Mouse (Mus musculus) MEL (cell line): Measurements from ENCODE around the gene Il12rb1. TPM values are rescaled to one million over a fixed set of nuclear protein-coding genes. Genes with fewer than 3 reads are reported as not detected.

Experiments
- DNase-seq: peaks from one replicate; pipeline ENCODE4 v3.0.0; 2011; ENCODE audit warnings: low read depth, low spot score
- H3K27ac ChIP-seq: 2 replicates; pipeline ENCODE4 v1.5.1; 2012; ENCODE audit warnings: low read depth, mild to moderate bottlenecking, control low read depth, low read length, moderate library complexity; ENCODE audit not compliant: control insufficient read depth
- H3K27me3 ChIP-seq, 2 experiments: fragments of 150-350 bp in 1 of 2; sonication (generic) in 1 of 2; 2 replicates each; pipeline ENCODE4 v1.6.1; 2012; ENCODE audit warnings: low read length in 2 of 2, mild to moderate bottlenecking in 2 of 2, improper control_type of control experiment in 1 of 2, moderate library complexity in 1 of 2; ENCODE audit not compliant: insufficient read depth in 2 of 2, control insufficient read depth in 1 of 2
- H3K36me3 ChIP-seq, 2 experiments: 2 replicates each; pipeline ENCODE4 v1.6.1; 2012 to 2014; ENCODE audit warnings: low read length in 2 of 2, improper control_type of control experiment in 1 of 2, inconsistent platforms in 1 of 2, mild to moderate bottlenecking in 1 of 2; ENCODE audit not compliant: insufficient read depth in 2 of 2, control insufficient read depth in 1 of 2
- H3K4me1 ChIP-seq, 2 experiments: fragments of 150-350 bp in 1 of 2; sonication (generic) in 1 of 2; 2 replicates each; pipeline ENCODE4 v1.6.1; 2012; ENCODE audit warnings: low read length in 2 of 2, improper control_type of control experiment in 1 of 2, mild to moderate bottlenecking in 1 of 2; ENCODE audit not compliant: insufficient read depth in 2 of 2, control insufficient read depth in 1 of 2
- H3K4me3 ChIP-seq, 2 experiments: fragments of 150-350 bp in 1 of 2; sonication (generic) in 1 of 2; 2 replicates each; pipeline ENCODE4 v1.5.1; 2012; ENCODE audit warnings: low read depth in 2 of 2, low read length in 2 of 2, mild to moderate bottlenecking in 2 of 2, moderate library complexity in 2 of 2, control low read depth in 1 of 2, improper control_type of control experiment in 1 of 2; ENCODE audit not compliant: control insufficient read depth in 1 of 2, insufficient read depth in 1 of 2
- H3K79me2 ChIP-seq: 2 replicates; pipeline ENCODE4 v1.6.1; 2012; ENCODE audit warnings: mild to moderate bottlenecking, low read length, moderate library complexity; ENCODE audit not compliant: control insufficient read depth, poor library complexity, insufficient read depth
- H3K9ac ChIP-seq: 2 replicates; pipeline ENCODE4 v1.6.1; 2012; ENCODE audit warnings: low read depth, mild to moderate bottlenecking, control low read depth, low read length, moderate library complexity; ENCODE audit not compliant: control insufficient read depth, poor library complexity, severe bottlenecking
- H3K9me3 ChIP-seq: fragments of 150-350 bp; sonication (generic); replicated peaks from 2 replicates; pipeline ENCODE4 v1.6.1; 2012; ENCODE audit warnings: mild to moderate bottlenecking, low read length, improper control_type of control experiment, moderate library complexity; ENCODE audit not compliant: insufficient read depth
- CHD1 ChIP-seq: IDR thresholded peaks from 2 replicates; pipeline ENCODE4 v1.6.1; 2012; ENCODE audit warnings: low read depth, mild to moderate bottlenecking, inconsistent platforms, low read length, improper control_type of control experiment
- CHD2 ChIP-seq: IDR thresholded peaks from 2 replicates; pipeline ENCODE4 v1.6.1; 2011; ENCODE audit warnings: low read length, improper control_type of control experiment
- CTCF ChIP-seq, 3 experiments: IDR thresholded peaks in 2 of 3; conservative IDR thresholded peaks in 1 of 3; 2 replicates each; pipeline ENCODE4 v1.5.1; 2011 to 2012; ENCODE audit warnings: low read length in 3 of 3, low read depth in 2 of 3, mild to moderate bottlenecking in 2 of 3, improper control_type of control experiment in 1 of 3, inconsistent platforms in 1 of 3, mixed read lengths in 1 of 3, moderate library complexity in 1 of 3; ENCODE audit not compliant: control insufficient read depth in 1 of 3, insufficient read depth in 1 of 3, poor library complexity in 1 of 3, severe bottlenecking in 1 of 3
- E2F4 ChIP-seq: IDR thresholded peaks from 2 replicates; pipeline ENCODE4 v1.6.1; 2011; ENCODE audit warnings: low read depth, low read length, improper control_type of control experiment, borderline replicate concordance
- ELF1 ChIP-seq: IDR thresholded peaks from 2 replicates; pipeline ENCODE4 v1.6.1; 2014; ENCODE audit warnings: low read depth, mild to moderate bottlenecking, inconsistent platforms, low read length, improper control_type of control experiment, moderate library complexity
- EP300 ChIP-seq, 2 experiments: IDR thresholded peaks; 2 replicates each; pipeline ENCODE4 v1.6.1; 2011; ENCODE audit warnings: improper control_type of control experiment in 2 of 2, low read length in 2 of 2, low read depth in 1 of 2, mild to moderate bottlenecking in 1 of 2
- ETS1 ChIP-seq: IDR thresholded peaks from 2 replicates; pipeline ENCODE4 v1.6.1; 2012; ENCODE audit warnings: low read depth, mild to moderate bottlenecking, inconsistent platforms, low read length, improper control_type of control experiment, moderate library complexity
- GABPA ChIP-seq: IDR thresholded peaks from 2 replicates; pipeline ENCODE4 v1.6.1; 2012; ENCODE audit warnings: low read depth, mild to moderate bottlenecking, inconsistent platforms, low read length, improper control_type of control experiment, moderate library complexity
- MAFK ChIP-seq: IDR thresholded peaks from 2 replicates; pipeline ENCODE4 v1.6.1; 2011; ENCODE audit warnings: low read depth, mild to moderate bottlenecking, low read length, improper control_type of control experiment, borderline replicate concordance
- MAX ChIP-seq: IDR thresholded peaks from 2 replicates; pipeline ENCODE4 v1.6.1; 2011; ENCODE audit warnings: low read length, improper control_type of control experiment
- MAZ ChIP-seq: IDR thresholded peaks from 2 replicates; pipeline ENCODE4 v1.6.1; 2012; ENCODE audit warnings: low read depth, mild to moderate bottlenecking, inconsistent platforms, low read length, improper control_type of control experiment
- MEF2A ChIP-seq: IDR thresholded peaks from 2 replicates; pipeline ENCODE4 v1.6.1; 2014; ENCODE audit warnings: low read depth, mild to moderate bottlenecking, inconsistent platforms, low read length, improper control_type of control experiment; ENCODE audit not compliant: poor library complexity, insufficient replicate concordance, severe bottlenecking; ENCODE audit errors: extremely low read depth
- MXI1 ChIP-seq: IDR thresholded peaks from 2 replicates; pipeline ENCODE4 v1.6.1; 2011; ENCODE audit warnings: mild to moderate bottlenecking, low read depth, low read length, improper control_type of control experiment
- MYB ChIP-seq: IDR thresholded peaks from 2 replicates; pipeline ENCODE4 v1.6.1; 2011; ENCODE audit warnings: mild to moderate bottlenecking, low read depth, low read length, improper control_type of control experiment
- NELFE ChIP-seq: IDR thresholded peaks from 2 replicates; pipeline ENCODE4 v1.6.1; 2011; ENCODE audit warnings: low read depth, low read length, improper control_type of control experiment
- POLR2AphosphoS2 ChIP-seq: IDR thresholded peaks from 2 replicates; pipeline ENCODE4 v1.6.1; 2011; ENCODE audit warnings: low read length, improper control_type of control experiment
- POLR2AphosphoS5 ChIP-seq: IDR thresholded peaks from 2 replicates; pipeline ENCODE4 v1.6.1; 2012; ENCODE audit warnings: low read depth, borderline replicate concordance, mild to moderate bottlenecking, inconsistent platforms, low read length, moderate library complexity, mixed read lengths
- RAD21 ChIP-seq: IDR thresholded peaks from 2 replicates; pipeline ENCODE4 v1.6.1; 2011; ENCODE audit warnings: mild to moderate bottlenecking, low read depth, low read length, improper control_type of control experiment
- RCOR1 ChIP-seq: IDR thresholded peaks from 2 replicates; pipeline ENCODE4 v1.6.1; 2012; ENCODE audit warnings: low read depth, mild to moderate bottlenecking, inconsistent platforms, low read length, improper control_type of control experiment
- SIN3A ChIP-seq: IDR thresholded peaks from 2 replicates; pipeline ENCODE4 v1.6.1; 2012; ENCODE audit warnings: low read length, improper control_type of control experiment, inconsistent platforms
- TBP ChIP-seq: IDR thresholded peaks from 2 replicates; pipeline ENCODE4 v1.8.0; 2011; ENCODE audit warnings: low read depth, low read length, improper control_type of control experiment
- USF2 ChIP-seq, 2 experiments: IDR thresholded peaks; 2 replicates each; pipeline ENCODE4 v1.6.1; 2011 to 2012; ENCODE audit warnings: improper control_type of control experiment in 2 of 2, low read length in 2 of 2, borderline replicate concordance in 1 of 2, inconsistent platforms in 1 of 2, low read depth in 1 of 2, mild to moderate bottlenecking in 1 of 2; ENCODE audit not compliant: insufficient read depth in 1 of 2
- ZC3H11A ChIP-seq: IDR thresholded peaks from 2 replicates; pipeline ENCODE4 v1.6.1; 2012; ENCODE audit warnings: low read depth, mild to moderate bottlenecking, inconsistent platforms, low read length, improper control_type of control experiment
- ZKSCAN1 ChIP-seq: IDR thresholded peaks from 2 replicates; pipeline ENCODE4 v1.6.1; 2012; ENCODE audit warnings: low read depth, mild to moderate bottlenecking, inconsistent platforms, low read length, improper control_type of control experiment, moderate library complexity
- ZMIZ1 ChIP-seq: IDR thresholded peaks from 2 replicates; pipeline ENCODE4 v1.6.1; 2012; ENCODE audit warnings: low read depth, mild to moderate bottlenecking, inconsistent platforms, low read length, improper control_type of control experiment, moderate library complexity
- polyA plus RNA-seq, 2 experiments: library from polyadenylated mRNA; stranded (reverse) in 1 of 2; unstranded in 1 of 2; fragments of >175 nt in 1 of 2; fragments of >200 nt in 1 of 2; gene quantifications; 2 replicates each; pipeline versions ENCODE4 v1.2.1 to v1.2.4; 2012; ENCODE audit warnings: low replicate concordance in 2 of 2, low read depth in 1 of 2; ENCODE audit not compliant: insufficient read length in 2 of 2, insufficient read depth in 1 of 2, missing spikeins in 1 of 2
- total RNA-seq: library from RNA; depleted of rRNA; stranded (reverse); fragments of 300-350 nt; gene quantifications from 2 replicates; pipeline ENCODE4 v1.2.3, GENCODE M21; 2012; rRNA removed

Il12rb1 gene
- 1.2 and 1.4 TPM in 2 replicates for total RNA-seq
- 1 to 10 TPM in 1 of 2 experiments, not detected in 1; 2.2 TPM for polyA plus RNA-seq

- Histone ChIP-seq H3K9me3 (no peaks in the 10 kb centered on the region), H3K9ac (no peak within 1 kb of the TSS), H3K79me2 (no peaks in the 10 kb centered on the region; the same call in 1 of the 2 replicates), H3K27me3 (no peaks in the 10 kb centered on the region), H3K27ac (no peak within 1 kb of the TSS), H3K4me3 (no peak within 1 kb of the TSS), H3K4me1 (peaks cover 0 to 14% of the 10 kb centered on the region in 2 experiments; a peak in 3 of 4 replicates), H3K36me3 (peaks cover 0 to 4% of the 10 kb centered on the region in 2 experiments; a peak in 1 of 4 replicates)
- no peak for DNase-seq
- TF ChIP-seq NELFE (no peak), POLR2AphosphoS5 (no peak), USF2 (IDR thresholded peaks at IDR 0.05; ENCODE audit: borderline replicate concordance in 1 of 2, insufficient read depth in 1 of 2, low read depth in 1 of 2, low read length in 2 of 2) (no peak), MXI1 (no peak), CTCF (IDR thresholded peaks at IDR 0.05 in 2 of 3, conservative IDR thresholded peaks at IDR 0.05 in 1 of 3; ENCODE audit: control insufficient read depth in 1 of 3, insufficient read depth in 1 of 3, low read depth in 2 of 3, low read length in 3 of 3, poor library complexity in 1 of 3, severe bottlenecking in 1 of 3) (no peak), POLR2AphosphoS2 (no peak), CHD1 (no peak), GABPA (no peak), MYB (no peak)
Observed at GRCm38 (mm10) chr8:70808239-70808638, at the start of gene Il12rb1. Gene Il12rb1, plus strand, starts transcription at chr8:70808449.

- peaks cover 11% of the 10 kb centered on the region for H3K79me2 ChIP-seq
- no peak overlapping the region for H3K9ac ChIP-seq
- peaks cover 0 to 19% of the 10 kb centered on the region in 2 experiments; a peak in 2 of 4 replicates for H3K36me3 ChIP-seq
- TF ChIP-seq SIN3A (no peak), ZMIZ1 (no peak; the same call in 1 of the 2 replicates), POLR2AphosphoS5 (no peak), ETS1 (no peak), USF2 (IDR thresholded peaks at IDR 0.05; ENCODE audit: borderline replicate concordance in 1 of 2, insufficient read depth in 1 of 2, low read depth in 1 of 2, low read length in 2 of 2) (no peak), MAFK (no peak), TBP (no peak), E2F4 (no peak), RCOR1 (no peak), MAZ (no peak), ZC3H11A (no peak), MAX (no peak), ZKSCAN1 (no peak), EP300 (IDR thresholded peaks at IDR 0.05; ENCODE audit: low read depth in 1 of 2, low read length in 2 of 2) (no peak), MEF2A (no peak), RAD21 (no peak), NELFE (no peak), CHD2 (no peak; the same call in 1 of the 2 replicates), GABPA (no peak), ELF1 (no peak)
- no peak overlapping the region for H3K4me3 ChIP-seq
- H3K27me3 ChIP-seq: no peaks in the 10 kb centered on the region
- DNase-seq: peak; percentile 24
- no peaks in the 10 kb centered on the region for H3K9me3 ChIP-seq
- H3K27ac ChIP-seq: no peak overlapping the region
- peaks cover 8 to 28% of the 10 kb centered on the region in 2 experiments for H3K4me1 ChIP-seq
Observed at GRCm38 (mm10) chr8:70758616-70759561, 49.4 kb upstream of the Il12rb1 start.
